Comparison of ENCODE assay signal across 11 mouse cellular contexts in genomic region chr12:91412461-91413182, GRCm38 (mm10). TPM values are rescaled to one million over a fixed set of nuclear protein-coding genes. Genes with fewer than 3 reads are reported as not detected.
DNase-seq lines count a peak whose midpoint lies in the region; ATAC-seq and TF ChIP-seq lines count a peak whose summit lies in the region.
"Had no signal": no experiment of that assay in that cellular context is flagged by ENCODE, and none has a peak within 500 bp of the region (broad histone marks: within the 10 kb centered on the region; RNA-seq: fewer than 3 reads in every experiment).

No protein-coding gene starts in this region.

- CTCF ChIA-PET in Patski (lab: Charles Lee), result no interaction called here

- no peaks in the 10 kb centered on the region for H3K27me3 ChIP-seq in CH12.LX (replicated peaks)
- H3K27me3 ChIP-seq in Patski, result peaks cover 29% of the 10 kb centered on the region
- no peaks in the 10 kb centered on the region for H3K27me3 ChIP-seq in forebrain, embryonic 15.5 days
- H3K27me3 ChIP-seq in midbrain, embryonic 12.5 days, result 0 out of 2 replicates have a peak, but pooled peaks cover 7% of the 10 kb centered on the region

- H3K79me2 ChIP-seq in CH12.LX (replicated peaks; ENCODE audit: control insufficient read depth, extremely low read depth, insufficient read depth, poor library complexity, severe bottlenecking), result no peaks in the 10 kb centered on the region

- POLR2A ChIA-PET in Patski (lab: Charles Lee), result no interaction called here

- H3K9ac ChIP-seq in CH12.LX (ENCODE audit: insufficient read depth, low read depth), result no peak overlapping the region
- H3K9ac ChIP-seq in forebrain, embryonic 15.5 days (replicated peaks), result no peak overlapping the region
- H3K9ac ChIP-seq in midbrain, embryonic 12.5 days (replicated peaks), result no peak overlapping the region

- no peak for TF ChIP-seq EP300 in CH12.LX (IDR thresholded peaks at IDR 0.05; ENCODE audit: low read length)

- no peaks in the 10 kb centered on the region for H3K9me3 ChIP-seq in CH12.LX (replicated peaks; ENCODE audit: low read length)
- no peaks in the 10 kb centered on the region for H3K9me3 ChIP-seq in forebrain, embryonic 15.5 days
- H3K9me3 ChIP-seq in midbrain, embryonic 12.5 days, result no peaks in the 10 kb centered on the region
- H3K9me3 ChIP-seq: G1E had no signal

- dilution Hi-C loops in CH12.LX (cut with MboI; ENCODE audit: extremely low pct_ligation_motif_present, extremely low pct_unique_long_range_greater_than_20kb, low sequenced_read_pairs), result no loop called here

- H3K4me3 ChIP-seq in CH12.LX (replicated peaks in 1 of 3; ENCODE audit: low read depth in 2 of 3, low read length in 2 of 3, poor library complexity in 1 of 3), result no peak overlapping the region
- no peak overlapping the region for H3K4me3 ChIP-seq in forebrain, embryonic 15.5 days
- H3K4me3 ChIP-seq in midbrain, embryonic 12.5 days, result no peak overlapping the region

- H3K4me2 ChIP-seq in CH12.LX (ENCODE audit: insufficient read depth, low read depth, poor library complexity, severe bottlenecking), result no peak overlapping the region
- H3K4me2 ChIP-seq in forebrain, embryonic 15.5 days (replicated peaks), result no peak overlapping the region
- H3K4me2 ChIP-seq in midbrain, embryonic 12.5 days (replicated peaks), result no peak overlapping the region

- TF ChIP-seq POLR2A in CH12.LX (IDR thresholded peaks at IDR 0.05; ENCODE audit: low read depth, low read length), result no peak

- DNase-seq in CH12.LX (ENCODE audit: extremely low read depth) (peak; percentile 27), Patski (ENCODE audit: low read depth, low spot score) (peak; percentile 91)
- no peak for DNase-seq in spleen, adult 18-20 months
- DNase-seq in right cerebral cortex, adult 2 months (ENCODE audit: low spot score in 2 of 2), result no peak
- DNase-seq in adrenal gland, postnatal 10 days, result no peak
- DNase-seq: adrenal gland, postnatal 25 days; lung, adult 18-20 months had no signal

- in situ Hi-C loops in CH12.LX (cut with MboI; ENCODE audit: low pct_ligation_motif_present, low pct_unique_long_range_greater_than_20kb, low sequenced_read_pairs) (loop anchor here (25.0 kb wide), 3 partner anchors 125 to 375 kb away; partner anchors contain the start of gene Ston2), Patski (cut with MboI; ENCODE audit: low pct_unique_long_range_greater_than_20kb) (loop anchor here (25.0 kb wide), 1 partner anchor 375 kb away; the partner anchor contains the start of gene Ston2)

- peaks cover 0 to 21% of the 10 kb centered on the region in 2 experiments; a peak in 2 of 4 replicates for H3K4me1 ChIP-seq in CH12.LX (ENCODE audit: control insufficient read depth in 1 of 2, insufficient read depth in 2 of 2)
- peaks cover 37% of the 10 kb centered on the region for H3K4me1 ChIP-seq in forebrain, embryonic 15.5 days
- peaks cover 9% of the 10 kb centered on the region; the same call in 1 of the 2 replicates for H3K4me1 ChIP-seq in midbrain, embryonic 12.5 days

- H3K27ac ChIP-seq in CH12.LX (ENCODE audit: insufficient read depth, low read depth), result no peak overlapping the region
- H3K27ac ChIP-seq in forebrain, embryonic 15.5 days (replicated peaks), result peak overlapping the region; percentile 47
- peak overlapping the region; percentile 15; the same call in 1 of the 2 replicates for H3K27ac ChIP-seq in midbrain, embryonic 12.5 days (replicated peaks)

- no peaks in the 10 kb centered on the region for H3K36me3 ChIP-seq in CH12.LX (replicated peaks in 1 of 2; ENCODE audit: control insufficient read depth in 1 of 2, insufficient read depth in 1 of 2, low read length in 1 of 2)
- H3K36me3 ChIP-seq in forebrain, embryonic 15.5 days, result no peaks in the 10 kb centered on the region
- no peaks in the 10 kb centered on the region for H3K36me3 ChIP-seq in midbrain, embryonic 12.5 days
- H3K36me3 ChIP-seq: G1E had no signal

- 18% methylated on average over 7 of the region's 7 CpGs for WGBS in forebrain, embryonic 15.5 days
- 38% methylated on average over 7 of the region's 7 CpGs for WGBS in midbrain, embryonic 12.5 days

- TF ChIP-seq RAD21 in CH12.LX (IDR thresholded peaks at IDR 0.05; ENCODE audit: low read depth, low read length), result no peak

- ATAC-seq in Patski, result peak; percentile 96
- peak; percentile 84 for ATAC-seq in forebrain, embryonic 15.5 days (replicated peaks)
- ATAC-seq in midbrain, embryonic 12.5 days (ENCODE audit: low FRiP score, low read depth), result peak; percentile 63; the same call in 1 of the 2 replicates

- TF ChIP-seq CTCF in CH12.LX (conservative IDR thresholded peaks at IDR 0.05 in 1 of 2, IDR thresholded peaks at IDR 0.05 in 1 of 2; ENCODE audit: low read depth in 2 of 2, low read length in 2 of 2) (no peak), Patski (IDR thresholded peaks at IDR 0.05) (no peak)

TF ChIP-seq in CH12.LX, 34 proteins besides CTCF, POLR2A, EP300 and RAD21:
- no peak for TF ChIP-seq MXI1 (IDR thresholded peaks at IDR 0.05; ENCODE audit: low read depth, low read length)
- no peak for TF ChIP-seq BHLHE40 (IDR thresholded peaks at IDR 0.05; ENCODE audit: low read depth, low read length)
- no peak for TF ChIP-seq ELF1 (IDR thresholded peaks at IDR 0.05; ENCODE audit: low read depth, low read length)
- no peak for TF ChIP-seq NELFE (IDR thresholded peaks at IDR 0.05; ENCODE audit: low read depth, low read length)
- TF ChIP-seq E2F4 (IDR thresholded peaks at IDR 0.05; ENCODE audit: insufficient replicate concordance, low read depth, low read length), result no peak
- TF ChIP-seq KAT2A (IDR thresholded peaks at IDR 0.05; ENCODE audit: insufficient replicate concordance, low read length), result no peak
- no peak for TF ChIP-seq CHD2 (IDR thresholded peaks at IDR 0.05; ENCODE audit: low read length)
- TF ChIP-seq ZC3H11A (IDR thresholded peaks at IDR 0.05; ENCODE audit: low read depth, low read length), result no peak
- no peak for TF ChIP-seq IRF4 (IDR thresholded peaks at IDR 0.05; ENCODE audit: low read depth, low read length)
- no peak for TF ChIP-seq JUND (conservative IDR thresholded peaks at IDR 0.05; ENCODE audit: low read depth, low read length)
- TF ChIP-seq MYC (IDR thresholded peaks at IDR 0.05; ENCODE audit: low read depth, low read length), result no peak
- TF ChIP-seq POLR2AphosphoS2 (IDR thresholded peaks at IDR 0.05; ENCODE audit: low read depth, low read length), result no peak

RNA-seq across cellular contexts. Expression of gene Tshr, which starts 28.3 kb away (rescaled TPM):
- total RNA-seq in CH12.LX (2012; rRNA removed), result not detected in 2 replicates
- not detected in 2 replicates for total RNA-seq in CH12.LX (2014; rRNA removed)
- not detected in 2 replicates for polyA plus RNA-seq in CH12.LX (2012; ENCODE audit: insufficient read length, low read depth)
- 0.01 TPM for polyA plus RNA-seq in Patski (2021)
- 1.1 and 1.6 TPM in 2 replicates for polyA plus RNA-seq in forebrain, embryonic 15.5 days (2015; fragmentation: Nextera tagmentation; extraction: Ambion mirVana)
- 0.10 and 0.18 TPM in 2 replicates for polyA plus RNA-seq in midbrain, embryonic 12.5 days (2016; fragmentation: Nextera tagmentation; extraction: Ambion mirVana)
- total RNA-seq in adrenal gland, postnatal 10 days (2021), result 1 to 10 TPM; 1.8 to 2.6 TPM
- total RNA-seq: hematopoietic stem cell, adult 5-6 weeks had no signal
- polyA plus RNA-seq: G1E had no signal

RNA-seq across cellular contexts. Expression of gene Cep128, which starts 28.4 kb away (rescaled TPM):
- 8.9 and 10.7 TPM in 2 replicates for total RNA-seq in CH12.LX (2012; rRNA removed)
- 14.6 and 16.1 TPM in 2 replicates for total RNA-seq in CH12.LX (2014; rRNA removed)
- polyA plus RNA-seq in CH12.LX (2012; ENCODE audit: insufficient read length, low read depth), result 13.5 and 15.2 TPM in 2 replicates
- polyA plus RNA-seq in Patski (2021), result 9.3 TPM
- 6.3 and 7.1 TPM in 2 replicates for polyA plus RNA-seq in forebrain, embryonic 15.5 days (2015; fragmentation: Nextera tagmentation; extraction: Ambion mirVana)
- polyA plus RNA-seq in midbrain, embryonic 12.5 days (2016; fragmentation: Nextera tagmentation; extraction: Ambion mirVana), result 8.5 and 10.1 TPM in 2 replicates
- 1 to 10 TPM; 4.5 to 8.7 TPM for total RNA-seq in adrenal gland, postnatal 10 days (2021)

Comparison
In these comparisons a context has a peak if more than half of its experiments do, and no peak if none do; other contexts are left out.
1. DNase-seq: peak in CH12.LX (single experiment) and Patski (single experiment); none in spleen, adult 18-20 months (0 of 2), right cerebral cortex, adult 2 months (0 of 2) and adrenal gland, postnatal 10 days (single experiment).
2. Peak in every context shown above with its lines, with median percentiles within 50 percentile points of each other: ATAC-seq.